19 mouse cellular contexts compared by ENCODE assay signal in the genomic region with DNA sequence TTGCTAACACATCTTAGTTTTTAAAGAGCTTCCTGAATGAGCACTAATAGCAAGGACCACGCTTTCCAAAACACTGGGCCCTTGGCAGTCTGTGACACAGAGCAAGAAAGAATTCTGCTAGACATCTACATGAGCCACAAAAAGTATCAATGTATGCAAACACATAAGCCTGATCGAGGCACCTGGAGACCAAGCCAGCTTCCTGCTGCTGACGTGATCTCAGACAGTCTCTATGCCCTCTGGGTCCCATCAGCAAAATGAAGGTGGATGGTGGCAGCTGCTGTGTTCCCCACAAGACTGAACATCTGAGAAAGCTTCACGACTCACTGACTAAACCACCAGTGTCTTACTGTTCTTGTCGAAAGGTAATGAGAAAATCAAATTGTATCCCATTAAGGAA.
DNase-seq lines count a peak whose midpoint lies in the region; ATAC-seq and TF ChIP-seq lines count a peak whose summit lies in the region.
"Had no signal": no experiment of that assay in that cellular context is flagged by ENCODE, and none has a peak within 500 bp of the region (broad histone marks: within the 10 kb centered on the region; RNA-seq: fewer than 3 reads in every experiment).

No protein-coding gene starts in this region.

- H3K27ac ChIP-seq in hindbrain, postnatal 0 days = no peak overlapping the region
- no peak overlapping the region for H3K27ac ChIP-seq in hindbrain, embryonic 14.5 days
- H3K27ac ChIP-seq: embryonic facial prominence, embryonic 12.5 days; forebrain, embryonic 15.5 days; heart, embryonic 10.5 days; hindbrain, embryonic 13.5 days had no signal

- TF ChIP-seq CTCF in hindbrain, postnatal 0 days (IDR thresholded peaks at IDR 0.05; ENCODE audit: low read depth) = no peak

- no peaks in the 10 kb centered on the region for H3K36me3 ChIP-seq in hindbrain, postnatal 0 days (ENCODE audit: insufficient read depth, low read length)
- H3K36me3 ChIP-seq in hindbrain, embryonic 14.5 days (replicated peaks; ENCODE audit: control insufficient read depth, insufficient read depth) = no peaks in the 10 kb centered on the region
- H3K36me3 ChIP-seq: embryonic facial prominence, embryonic 12.5 days; forebrain, embryonic 15.5 days; G1E; heart, embryonic 10.5 days; hindbrain, embryonic 13.5 days had no signal

- H3K9me3 ChIP-seq in hindbrain, postnatal 0 days (ENCODE audit: low read length) = no peaks in the 10 kb centered on the region
- H3K9me3 ChIP-seq in hindbrain, embryonic 14.5 days (ENCODE audit: control insufficient read depth, low read length) = no peaks in the 10 kb centered on the region
- H3K9me3 ChIP-seq: forebrain, embryonic 15.5 days; G1E; heart, embryonic 10.5 days; hindbrain, embryonic 13.5 days had no signal

- peak; percentile 18 for DNase-seq in hindbrain, postnatal 0 days (ENCODE audit: low spot score)
- DNase-seq in hindbrain, embryonic 14.5 days (ENCODE audit: low spot score) = no peak
- DNase-seq in spleen, postnatal 36 days (ENCODE audit: low spot score in 2 of 2) = peak; percentile 68 to 74
- DNase-seq in spleen, adult 12 weeks (ENCODE audit: low spot score) = no peak
- peak; percentile 22 for DNase-seq in MN1 (ENCODE audit: low spot score)
- no peak for DNase-seq in layer of hippocampus, adult 8-10 months (ENCODE audit: low spot score in 2 of 2)
- DNase-seq in cerebellum, postnatal 25 days = no peak
- DNase-seq: adrenal gland, postnatal 10 days; cerebellum, adult 11 months; cerebellum, adult 8-10 months; cerebellum, postnatal 14 days; heart, adult 18-20 months; heart, postnatal 10 days; heart, postnatal 4 days had no signal

- no peak for ATAC-seq in hindbrain, postnatal 0 days
- no peak for ATAC-seq in hindbrain, embryonic 14.5 days (ENCODE audit: low FRiP score)
- ATAC-seq: forebrain, embryonic 15.5 days had no signal

- H3K4me3 ChIP-seq in hindbrain, postnatal 0 days (ENCODE audit: low read length) = no peak overlapping the region
- H3K4me3 ChIP-seq in hindbrain, embryonic 14.5 days (replicated peaks; ENCODE audit: low read length) = no peak overlapping the region
- H3K4me3 ChIP-seq: embryonic facial prominence, embryonic 12.5 days; forebrain, embryonic 15.5 days; heart, embryonic 10.5 days; hindbrain, embryonic 13.5 days had no signal

- H3K4me2 ChIP-seq in hindbrain, postnatal 0 days (ENCODE audit: low read depth, low read length) = no peak overlapping the region
- H3K4me2 ChIP-seq in hindbrain, embryonic 14.5 days (replicated peaks) = no peak overlapping the region
- H3K4me2 ChIP-seq: embryonic facial prominence, embryonic 12.5 days; forebrain, embryonic 15.5 days; hindbrain, embryonic 13.5 days had no signal

- H3K9ac ChIP-seq in hindbrain, postnatal 0 days (replicated peaks; ENCODE audit: low read length) = no peak overlapping the region
- H3K9ac ChIP-seq in hindbrain, embryonic 14.5 days = no peak overlapping the region
- H3K9ac ChIP-seq: embryonic facial prominence, embryonic 12.5 days; forebrain, embryonic 15.5 days; hindbrain, embryonic 13.5 days had no signal

- H3K4me1 ChIP-seq in hindbrain, postnatal 0 days (ENCODE audit: insufficient read depth, low read length) = no peaks in the 10 kb centered on the region
- no peaks in the 10 kb centered on the region for H3K4me1 ChIP-seq in hindbrain, embryonic 14.5 days (replicated peaks; ENCODE audit: control insufficient read depth, insufficient read depth, low read length)
- H3K4me1 ChIP-seq: embryonic facial prominence, embryonic 12.5 days; forebrain, embryonic 15.5 days; heart, embryonic 10.5 days; hindbrain, embryonic 13.5 days had no signal

- WGBS in hindbrain, postnatal 0 days = 65% methylated on average over 5 of the region's 5 CpGs
- WGBS in hindbrain, embryonic 14.5 days = 70% methylated on average over 5 of the region's 5 CpGs

- no peaks in the 10 kb centered on the region for H3K27me3 ChIP-seq in hindbrain, postnatal 0 days (ENCODE audit: insufficient read depth, low read length)
- H3K27me3 ChIP-seq in hindbrain, embryonic 14.5 days (ENCODE audit: control insufficient read depth, insufficient read depth, low read length) = no peaks in the 10 kb centered on the region
- H3K27me3 ChIP-seq: embryonic facial prominence, embryonic 12.5 days; forebrain, embryonic 15.5 days; hindbrain, embryonic 13.5 days had no signal

Comparison
In these comparisons a context has a peak if more than half of its experiments do, and no peak if none do; other contexts are left out.
1. DNase-seq: peak in hindbrain, postnatal 0 days (single experiment), spleen, postnatal 36 days (2 of 2) and MN1 (single experiment); none in hindbrain, embryonic 14.5 days (single experiment), spleen, adult 12 weeks (single experiment), layer of hippocampus, adult 8-10 months (0 of 2) and cerebellum, postnatal 25 days (0 of 2).